Mouse (Mus musculus): ENCODE results near the gene Nxnl1.

Gene Nxnl1

DNA sequence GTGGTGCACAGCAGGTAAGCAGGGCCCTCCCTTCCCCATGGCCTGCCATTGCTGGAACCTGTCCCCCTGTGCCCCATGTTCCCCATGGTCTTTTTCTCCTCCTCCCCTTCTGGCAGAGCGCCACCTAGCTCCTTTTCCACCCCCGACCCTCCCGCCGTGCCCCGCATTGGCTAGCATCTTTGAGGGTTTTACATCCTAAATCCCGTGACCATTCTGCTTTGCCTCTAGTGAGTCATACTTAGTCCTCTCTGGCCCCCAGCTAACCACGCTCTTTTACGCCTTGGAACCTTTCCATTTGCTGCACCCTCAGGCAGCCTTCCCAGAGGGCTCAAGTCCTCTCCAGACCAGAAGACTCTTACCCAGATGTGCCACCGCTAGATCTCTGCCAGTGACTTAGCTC, 13.8 kb upstream of the Nxnl1 start:
- no peak for DNase-seq (ENCODE audit: low spot score)

DNA sequence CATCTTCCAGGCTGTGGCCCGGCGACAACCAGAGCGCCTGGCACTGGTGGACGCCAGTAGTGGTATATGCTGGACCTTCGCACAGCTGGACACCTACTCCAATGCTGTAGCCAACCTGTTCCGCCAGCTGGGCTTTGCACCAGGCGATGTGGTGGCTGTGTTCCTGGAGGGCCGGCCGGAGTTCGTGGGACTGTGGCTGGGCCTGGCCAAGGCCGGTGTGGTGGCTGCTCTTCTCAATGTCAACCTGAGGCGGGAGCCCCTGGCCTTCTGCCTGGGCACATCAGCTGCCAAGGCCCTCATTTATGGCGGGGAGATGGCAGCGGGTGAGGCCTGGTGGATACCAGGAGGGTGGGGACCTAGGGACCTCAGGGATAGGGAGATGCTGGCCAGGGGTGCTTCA, 13.1 kb upstream of the Nxnl1 start:
- DNase-seq (ENCODE audit: low spot score) = no peak

DNA sequence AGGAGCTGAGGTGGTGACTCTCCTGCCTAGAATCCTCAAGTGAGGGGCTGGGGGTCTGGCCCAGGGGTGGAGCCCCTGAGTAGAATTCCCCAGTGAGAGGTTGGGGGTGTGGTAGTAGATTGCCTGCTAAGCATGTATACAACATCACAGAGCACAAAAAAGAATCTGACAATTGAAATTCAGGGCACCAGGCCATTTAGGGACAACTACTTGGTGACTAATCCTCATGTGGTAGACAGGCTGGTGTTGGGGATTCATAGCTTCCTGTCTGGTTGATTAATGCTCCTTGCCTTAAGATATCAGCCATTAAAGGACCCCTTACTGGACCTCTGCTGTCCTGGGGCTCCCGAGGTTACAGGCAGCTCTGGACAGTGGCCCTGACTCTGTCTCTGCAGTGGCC, 12.6 kb upstream of the Nxnl1 start:
- no peak for DNase-seq (ENCODE audit: low spot score)

DNA sequence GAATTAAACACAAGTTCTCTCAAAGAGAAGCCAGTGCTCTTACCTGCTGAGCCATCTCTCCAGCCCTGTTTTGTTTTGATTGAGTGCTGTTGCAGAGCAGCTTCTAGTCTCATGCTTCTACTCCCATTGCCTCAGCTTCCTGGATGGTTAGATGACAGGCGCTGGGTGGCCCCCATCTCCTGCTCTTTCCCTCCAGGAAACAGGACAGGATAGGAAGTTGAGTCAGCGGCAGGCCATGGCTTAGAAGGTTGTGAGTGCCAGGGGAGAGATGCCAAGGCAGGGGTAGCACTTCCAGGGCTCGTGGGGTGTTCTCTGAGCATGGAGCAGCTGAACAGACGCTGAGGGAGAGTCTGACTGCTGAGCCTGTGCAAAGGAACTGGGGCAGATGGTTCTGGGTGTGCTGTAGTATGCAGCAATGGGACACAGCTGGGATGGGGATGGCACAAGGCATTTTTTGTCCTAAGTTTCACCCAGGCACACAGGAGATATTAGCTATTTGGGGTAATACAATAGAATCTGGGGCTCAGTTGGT, 11.5 kb upstream of the Nxnl1 start:
- DNase-seq (ENCODE audit: low spot score) = no peak

DNA sequence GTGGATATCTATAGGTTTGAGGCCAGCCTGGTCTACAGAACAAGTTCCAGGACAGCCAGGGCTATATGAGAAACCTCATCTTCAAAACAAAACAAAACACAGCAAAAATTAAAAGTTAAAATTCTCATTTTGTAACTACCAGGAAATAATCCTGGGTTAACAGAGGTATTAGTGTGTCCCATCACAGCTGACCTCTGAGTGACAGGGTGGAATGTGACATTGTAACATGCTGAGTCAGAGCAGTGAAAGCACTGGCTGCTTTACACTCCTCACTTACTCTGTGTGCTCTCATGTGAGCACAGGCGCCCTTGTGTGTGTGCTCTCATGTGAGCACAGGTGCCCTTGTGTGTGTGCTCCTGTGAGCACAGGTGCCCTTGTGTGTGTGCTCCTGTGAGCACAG, 8.6 kb upstream of the Nxnl1 start:
- no peak for DNase-seq (ENCODE audit: low spot score)

DNA sequence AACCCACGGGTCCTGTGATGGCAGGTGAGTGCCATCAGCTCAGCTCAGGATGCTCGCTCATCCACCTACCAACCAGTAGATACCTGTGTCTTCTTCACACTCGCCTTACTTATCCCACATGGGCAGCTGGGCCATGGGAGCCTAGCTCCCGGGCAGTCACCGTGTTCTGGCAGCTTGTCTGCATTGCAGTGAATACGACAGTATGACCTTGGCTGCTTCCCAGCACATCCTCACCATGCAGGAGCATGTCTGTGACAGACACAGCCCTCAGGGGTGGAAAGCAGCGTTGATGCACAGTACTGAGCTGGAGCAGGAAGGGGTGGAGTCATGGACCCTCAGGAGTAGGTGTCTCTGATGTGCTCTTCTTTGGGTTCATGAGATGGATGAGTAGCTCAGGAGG, 8.0 kb upstream of the Nxnl1 start:
- DNase-seq (ENCODE audit: low spot score) = no peak

DNA sequence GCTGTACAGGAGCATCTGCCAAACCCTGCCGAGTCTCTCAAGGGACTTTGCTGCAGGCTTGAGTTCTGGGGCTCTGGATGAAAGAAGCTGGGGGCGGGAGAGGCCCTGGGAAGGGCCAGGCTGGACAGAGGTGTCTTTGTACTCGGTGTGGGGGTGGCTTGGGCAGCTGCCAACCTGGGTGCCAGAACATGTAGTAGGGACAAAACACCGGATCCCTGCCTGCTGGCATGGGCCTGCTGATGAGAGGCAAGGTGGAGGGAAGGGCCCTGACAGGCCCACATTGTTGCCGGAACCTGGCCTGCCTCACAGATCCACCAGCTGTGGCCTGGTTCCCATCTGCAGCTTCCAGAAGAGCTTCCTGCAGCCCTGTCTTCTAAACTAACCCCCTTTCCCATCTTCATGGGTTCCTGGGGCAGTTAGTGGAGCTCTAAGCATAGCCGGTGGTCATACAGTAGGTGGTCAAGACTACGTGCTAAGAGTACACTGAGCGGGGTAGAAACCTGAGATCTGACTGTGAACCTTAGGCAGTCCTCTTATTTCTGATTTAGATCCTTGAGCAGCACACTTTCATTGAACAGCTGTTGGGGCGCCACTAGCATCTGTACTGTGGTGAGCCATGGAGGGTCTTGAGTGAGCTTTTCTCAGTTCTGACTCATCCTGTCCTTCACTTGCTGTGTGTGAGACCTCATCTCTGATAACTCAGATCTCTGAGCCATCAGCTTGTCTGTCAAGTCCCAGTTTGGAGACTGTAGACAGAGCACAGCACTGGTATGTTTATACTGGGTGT, 6.6 kb upstream of the Nxnl1 start:
- DNase-seq (ENCODE audit: low spot score) = no peak

DNA sequence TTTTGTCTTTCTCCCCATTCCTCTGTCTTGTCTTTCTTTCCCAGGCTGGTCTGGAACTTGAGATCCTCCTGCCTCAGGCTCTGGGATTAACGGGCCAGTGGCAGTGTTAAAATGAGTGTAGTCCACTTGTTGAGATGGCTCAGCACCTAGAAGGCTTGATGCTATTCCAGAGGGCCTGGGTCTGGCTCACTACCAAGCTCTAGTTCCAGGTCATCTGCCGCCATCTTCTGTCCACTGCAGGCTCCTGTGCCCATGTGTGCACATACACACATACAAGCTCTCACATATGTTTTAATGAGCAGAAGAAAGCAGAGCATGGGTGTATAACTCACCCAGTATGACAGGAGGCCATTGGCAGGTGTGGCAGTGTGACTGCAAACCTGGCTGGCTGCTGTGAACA, 5.7 kb upstream of the Nxnl1 start:
- no peak for DNase-seq (ENCODE audit: low spot score)

DNA sequence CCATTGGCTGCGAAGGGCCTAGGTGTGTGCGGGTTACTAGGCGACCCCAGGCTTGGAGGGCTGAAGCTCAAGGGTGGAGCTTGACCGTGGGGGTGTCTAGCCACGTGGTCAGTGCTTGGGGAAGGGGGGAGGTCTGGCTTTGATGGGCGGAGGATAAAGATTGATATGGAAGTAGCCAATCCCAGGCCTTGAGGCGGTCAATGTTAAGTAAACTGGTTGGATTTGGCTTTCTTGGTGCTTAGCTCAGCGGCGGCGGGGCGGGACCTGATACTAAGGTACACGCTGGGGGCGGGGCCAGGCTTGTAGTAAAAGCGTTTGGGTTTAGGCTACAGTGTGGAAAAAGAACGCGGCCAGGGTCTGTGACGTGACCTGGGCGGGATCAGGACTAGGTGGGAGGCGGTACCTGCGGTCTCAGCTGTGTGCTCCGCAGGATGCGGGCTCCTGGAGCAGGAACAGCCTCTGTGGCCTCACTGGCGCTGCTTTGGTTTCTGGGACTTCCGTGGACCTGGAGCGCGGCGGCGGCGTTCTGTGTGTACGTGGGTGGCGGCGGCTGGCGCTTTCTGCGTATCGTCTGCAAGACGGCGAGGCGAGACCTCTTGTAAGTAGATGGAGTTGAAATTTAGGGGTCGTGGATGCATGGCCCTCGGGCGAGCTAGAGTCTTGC, 4.0 kb upstream of the Nxnl1 start:
- peak; percentile 94 for DNase-seq (ENCODE audit: low spot score)

DNA sequence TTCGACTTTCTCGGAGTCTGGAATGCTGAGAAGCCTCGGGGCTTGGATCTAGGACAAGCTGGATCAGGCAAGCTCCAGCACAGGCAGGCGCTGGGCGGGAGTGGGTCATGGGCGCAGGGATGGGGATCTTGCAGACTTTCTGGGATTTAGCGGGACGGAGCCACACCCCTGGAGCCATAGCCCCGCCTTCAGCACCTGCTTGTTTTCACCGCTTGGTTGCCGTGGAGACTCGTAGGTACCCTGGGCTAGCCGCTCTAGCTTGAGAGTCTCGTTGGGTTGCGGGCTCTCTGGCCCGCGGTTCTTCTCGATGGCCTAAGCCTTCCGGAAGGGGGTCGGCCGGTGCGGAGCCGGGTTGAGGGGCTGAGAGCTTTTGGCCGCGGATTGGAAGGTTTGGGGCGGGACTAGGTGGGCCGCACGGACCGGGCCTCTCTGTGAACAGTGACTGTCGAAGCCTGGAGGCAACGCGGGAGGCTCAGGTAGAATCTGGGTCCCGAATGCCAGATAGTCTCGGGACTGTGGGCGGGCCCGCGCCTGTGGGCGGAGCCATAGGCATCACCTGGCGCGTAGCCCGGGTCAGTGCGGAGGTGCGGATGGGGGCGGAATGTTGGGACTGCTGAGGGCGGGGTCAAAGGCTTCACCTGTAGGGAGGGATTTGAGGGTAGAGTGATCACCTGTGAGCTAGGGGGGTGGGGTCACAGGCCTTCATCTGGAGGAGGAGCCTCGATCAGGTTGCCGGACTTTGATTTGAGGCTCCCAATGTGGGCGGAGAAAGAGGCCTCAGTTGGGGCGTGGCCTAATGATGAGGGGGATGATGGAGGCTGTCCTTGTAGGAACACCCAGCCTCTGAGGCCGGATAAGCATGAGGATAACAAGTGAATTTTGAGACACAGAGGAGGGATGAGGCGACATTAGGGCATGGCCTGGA, 3.2 kb upstream of the Nxnl1 start:
- peak; percentile 69 for DNase-seq (ENCODE audit: low spot score)

DNA sequence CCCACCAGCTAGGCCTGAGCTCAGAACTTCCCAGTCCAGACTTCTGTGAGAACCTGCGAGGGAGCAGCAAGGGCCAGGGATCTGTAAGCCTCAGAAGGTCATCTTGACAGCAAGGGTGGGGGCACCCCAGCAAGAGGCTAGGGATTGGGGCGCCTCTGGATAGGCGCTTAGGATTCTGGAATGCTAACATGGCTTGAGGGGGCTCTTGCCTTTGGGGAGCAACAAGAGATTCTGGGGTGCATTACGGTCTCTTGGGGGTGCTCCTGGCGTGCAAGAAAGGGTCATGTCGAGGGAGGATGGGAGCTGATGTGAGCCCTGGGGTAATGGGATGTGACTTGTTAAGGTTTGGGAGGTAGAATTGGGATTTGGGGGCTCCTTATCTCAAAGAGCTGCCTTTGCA, 2.5 kb upstream of the Nxnl1 start:
- no peak for DNase-seq (ENCODE audit: low spot score)

DNA sequence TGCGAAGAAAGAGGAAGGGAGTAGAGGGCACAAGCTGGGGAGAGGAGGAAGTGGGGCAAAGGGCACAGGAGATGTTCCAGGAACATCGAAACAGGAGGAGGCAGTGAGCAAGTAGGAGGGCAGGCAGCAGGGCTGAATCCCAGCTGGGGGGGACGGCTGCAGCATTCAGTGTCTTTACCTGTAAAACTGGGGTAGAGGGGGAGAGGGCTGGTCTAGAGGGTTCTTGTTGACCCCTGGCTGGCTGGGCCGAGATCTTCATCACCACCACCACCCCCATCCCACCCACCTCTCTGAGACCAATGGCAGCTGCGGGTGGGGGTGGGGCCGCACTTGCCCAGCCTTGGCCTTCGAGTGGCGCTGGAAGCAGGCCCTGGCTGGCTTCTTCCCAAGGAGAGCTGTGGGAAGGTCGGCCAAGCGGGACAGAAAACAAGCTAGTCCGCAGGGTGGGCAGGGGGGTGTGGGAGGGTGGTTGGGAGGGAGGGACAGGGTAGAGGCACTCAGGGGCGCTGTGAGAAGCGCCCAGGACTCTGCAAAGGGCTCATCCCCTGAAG, 2.1 kb upstream of the Nxnl1 start, which contains the start of gene Slc27a1:
TSS of gene Slc27a1 (plus strand) at position 496 of the 551 bp plus-strand sequence.
- no peak for DNase-seq (ENCODE audit: low spot score)

DNA sequence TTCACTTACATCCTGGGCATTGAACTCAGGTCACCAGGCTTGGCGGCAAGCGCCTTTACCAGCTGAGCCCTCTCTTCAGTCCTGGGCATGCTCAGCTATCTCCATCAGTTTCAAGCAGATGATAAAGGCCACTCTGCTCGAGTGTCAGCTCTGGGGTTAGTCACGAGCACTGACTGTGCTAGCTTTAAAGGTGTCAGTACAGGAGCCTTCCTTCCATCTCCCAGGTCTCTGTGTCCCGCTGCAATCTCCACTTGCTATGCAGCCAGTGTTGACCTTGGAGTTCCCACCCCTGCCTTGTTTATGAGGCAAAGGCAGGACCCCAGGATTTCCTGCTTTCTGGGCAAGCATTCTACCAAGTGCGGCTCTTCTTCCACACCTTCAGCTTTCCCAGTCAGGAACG, 1.2 kb upstream of the Nxnl1 start:
- no peak for DNase-seq (ENCODE audit: low spot score)

DNA sequence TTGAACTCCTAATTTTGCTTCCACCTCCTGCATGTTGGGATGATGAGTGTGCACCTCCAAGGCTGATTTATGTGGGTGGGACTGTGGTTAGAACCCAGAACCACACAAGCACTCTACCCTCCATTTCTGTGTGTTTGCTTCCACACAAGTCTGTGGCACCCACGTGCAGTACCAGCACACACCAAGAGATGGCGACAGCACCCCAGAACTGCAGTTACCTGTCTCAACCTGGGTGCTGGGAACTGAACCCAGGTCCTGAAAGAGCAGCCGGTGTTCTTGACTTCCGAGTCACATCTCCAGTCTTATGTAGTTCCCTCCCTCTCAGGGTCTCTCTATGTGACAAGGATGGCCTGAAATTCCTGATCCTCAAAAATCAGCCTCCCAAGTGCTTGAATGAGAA, 2.4 kb downstream of the Nxnl1 start:
- DNase-seq (ENCODE audit: low spot score) = no peak

DNA sequence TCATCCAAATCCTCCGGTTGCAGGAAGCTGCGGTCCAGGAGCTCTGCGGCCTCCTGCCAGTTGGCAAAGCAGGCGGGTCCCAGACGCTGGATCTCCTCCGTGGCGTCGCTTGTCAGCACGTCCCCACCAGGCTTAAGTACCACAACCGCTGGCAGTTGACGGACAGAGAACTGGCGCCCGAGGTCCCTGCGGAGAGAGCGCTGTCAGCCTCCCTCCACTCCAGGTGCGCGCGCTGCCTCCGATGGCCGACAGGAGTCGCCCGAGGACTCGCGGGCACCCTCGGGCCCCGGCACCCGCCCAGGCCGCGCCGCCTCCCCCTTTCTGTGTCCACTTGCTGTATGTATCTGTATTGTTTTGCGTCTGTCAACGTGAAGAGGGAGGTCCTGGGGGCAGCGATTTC, 3.6 kb downstream of the Nxnl1 start:
- no peak for DNase-seq (ENCODE audit: low spot score)

DNA sequence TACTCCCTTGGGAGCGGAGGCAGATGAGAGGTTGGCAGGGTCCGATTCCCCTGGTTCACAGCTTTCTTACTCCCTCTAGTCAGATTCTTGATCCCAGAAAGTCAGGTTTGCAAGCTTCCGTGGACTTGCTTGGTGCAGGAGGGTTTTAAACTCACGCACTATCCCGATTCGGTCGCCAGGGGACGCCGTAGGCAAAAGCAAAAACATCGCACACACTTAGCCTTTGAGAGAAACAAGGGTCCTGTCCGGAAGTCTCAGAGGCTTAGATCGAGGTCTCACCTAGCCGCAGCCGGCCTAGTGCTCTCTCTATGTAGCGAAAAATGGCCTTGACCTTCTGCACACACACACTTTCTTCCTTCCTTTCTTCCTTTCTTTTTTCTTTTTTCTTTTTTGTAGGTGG, 5.0 kb downstream of the Nxnl1 start:
- no peak for DNase-seq (ENCODE audit: low spot score)

DNA sequence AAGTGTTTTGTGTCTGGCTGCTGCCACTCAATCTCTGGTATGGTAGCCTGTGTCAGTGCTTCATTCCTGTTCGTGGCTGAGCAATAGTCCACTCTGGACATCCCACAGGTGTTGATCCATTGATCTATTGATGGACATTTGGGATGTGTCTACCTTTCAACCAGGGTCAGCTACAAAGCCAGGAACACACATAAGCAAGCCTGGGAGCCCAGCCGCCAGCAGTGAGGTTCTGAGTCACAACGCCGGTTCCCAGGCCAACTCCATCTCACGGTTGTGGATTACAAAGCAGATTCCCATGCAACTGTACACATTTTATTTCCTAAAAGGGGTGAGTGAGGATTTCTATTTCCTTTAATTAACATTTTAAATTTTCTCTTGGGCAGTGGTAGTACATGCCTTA, 5.6 kb downstream of the Nxnl1 start:
- no peak for DNase-seq (ENCODE audit: low spot score)

DNA sequence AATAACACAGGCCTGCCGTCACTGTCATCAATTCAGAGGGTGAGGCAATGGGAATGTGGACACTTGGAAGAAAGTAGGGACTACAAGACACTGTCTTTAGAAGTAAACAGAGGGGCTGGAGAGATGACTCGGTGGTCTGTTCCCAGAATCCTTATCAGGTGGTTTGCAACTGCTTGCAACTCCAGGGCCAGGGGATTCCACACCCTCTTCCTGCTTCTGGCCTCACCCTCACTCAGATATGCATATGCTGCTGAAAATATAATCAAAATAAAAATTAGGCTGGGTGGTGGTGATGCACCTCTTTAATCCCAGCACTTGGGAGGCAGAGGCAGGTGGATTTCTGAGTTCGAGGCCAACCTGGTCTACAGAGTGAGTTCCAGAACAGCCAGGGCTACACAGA, 6.3 kb downstream of the Nxnl1 start:
- DNase-seq (ENCODE audit: low spot score) = no peak

DNA sequence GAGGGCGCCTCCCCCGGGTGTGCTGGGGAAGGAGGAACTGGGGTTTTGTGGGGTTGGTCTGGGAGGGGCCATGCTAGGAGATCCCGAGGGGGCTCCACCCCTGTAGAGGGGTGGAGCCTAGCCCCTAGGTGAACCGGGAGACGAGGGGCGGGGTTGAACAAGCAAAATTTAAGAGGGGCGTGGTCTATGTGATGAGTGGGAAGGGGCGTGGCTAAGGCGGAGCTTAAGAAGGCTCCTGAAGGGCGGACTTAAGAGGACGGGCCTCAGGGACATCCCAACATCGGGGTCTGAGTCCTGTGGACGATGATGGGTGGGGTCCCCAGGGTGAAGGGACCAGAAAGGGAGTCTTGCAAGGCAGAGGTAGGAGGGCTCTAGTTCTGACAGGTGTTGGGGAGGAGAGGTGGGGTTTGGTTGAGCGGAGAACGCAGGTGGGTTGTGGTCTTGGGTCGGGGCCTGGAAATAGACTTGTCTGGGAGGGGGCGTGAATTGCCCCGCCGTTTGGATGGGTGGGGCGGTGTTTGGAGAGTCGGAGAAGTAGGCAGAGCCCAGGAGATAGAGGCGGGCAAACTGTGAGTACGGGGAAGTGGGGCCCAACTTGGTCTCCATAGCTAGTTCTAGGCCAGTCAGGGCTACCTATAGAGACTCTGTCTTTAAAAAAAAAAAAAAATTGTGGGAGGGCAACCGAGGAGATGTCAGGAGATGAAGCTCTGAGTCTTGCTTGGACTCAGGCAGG, 7.3 kb downstream of the Nxnl1 start:
- DNase-seq (ENCODE audit: low spot score) = no peak

DNA sequence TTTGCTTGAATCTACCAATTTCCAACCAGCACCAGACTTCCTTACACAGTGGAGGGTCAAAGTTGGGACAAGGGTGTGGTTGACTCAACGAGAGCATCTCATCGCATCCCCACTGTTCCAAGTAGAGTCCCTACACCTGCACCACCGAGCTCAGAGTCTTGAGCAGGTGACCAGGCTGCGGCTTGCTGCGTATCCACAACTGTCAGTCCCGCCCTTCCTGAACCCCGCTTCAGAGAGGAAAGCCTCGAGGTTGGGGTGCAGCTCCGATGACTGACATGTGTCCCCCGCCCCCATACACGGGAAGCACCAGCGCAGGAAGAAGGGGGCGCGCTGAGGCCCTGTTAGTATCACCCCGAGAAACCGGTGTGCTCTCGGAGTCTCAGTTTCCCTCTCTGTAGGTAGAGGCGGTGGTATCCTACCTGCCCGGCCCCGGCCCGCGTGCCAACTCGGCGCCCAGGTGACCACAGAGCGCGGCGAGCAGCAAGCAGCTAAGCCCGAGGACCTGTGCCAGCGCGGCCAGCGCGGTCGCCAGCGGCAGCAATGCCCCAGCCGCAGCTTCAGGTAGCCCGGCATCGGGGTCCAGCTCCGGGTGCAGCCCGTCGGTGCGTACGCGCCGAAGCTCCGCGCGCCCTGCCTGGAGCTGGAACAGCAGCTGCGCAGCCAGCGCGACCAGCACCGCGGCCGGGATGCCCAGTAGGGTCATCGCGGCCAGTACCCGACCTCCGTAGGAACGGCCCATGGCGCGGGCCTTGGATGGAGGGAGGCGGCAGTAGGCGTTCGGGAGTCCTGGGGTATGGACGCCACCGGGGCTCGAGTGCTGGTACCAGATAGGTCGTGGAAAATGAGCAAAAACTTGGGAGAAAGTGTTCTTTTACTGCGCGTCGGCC, 8.1 kb downstream of the Nxnl1 start, which contains the start of gene Tmem221:
TSS of gene Tmem221 (minus strand) at position 801 of the 887 bp plus-strand sequence.
- no peak for DNase-seq (ENCODE audit: low spot score)
